Mouse (Mus musculus) stomach, embryonic 16.5 days (tissue): ENCODE data around the gene Tcf3. TPM values are rescaled to one million over a fixed set of nuclear protein-coding genes. Genes with fewer than 3 reads are reported as not detected.

Source experiments
- ATAC-seq: fragments of 200-750 bp; cut with Nextera tagmentation; 2 replicates; pipeline ENCODE4 v1.8.0; 2017; ENCODE audit warnings: moderate number of reproducible peaks, moderate TSS enrichment; ENCODE audit not compliant: insufficient read depth, low FRiP score
- H3K27ac ChIP-seq: fragments of 300-500 bp; sonication (generic); 2 replicates; pipeline ENCODE4 v1.5.1; 2014; ENCODE audit warnings: low read length
- H3K27me3 ChIP-seq: fragments of 300-500 bp; sonication (generic); 2 replicates; pipeline ENCODE4 v1.6.1; 2014; ENCODE audit warnings: low read length, control low read depth, mixed read lengths; ENCODE audit not compliant: control insufficient read depth, insufficient read depth
- H3K36me3 ChIP-seq: fragments of 300-500 bp; sonication (generic); 2 replicates; pipeline ENCODE4 v1.6.1; 2014; ENCODE audit warnings: low read length; ENCODE audit not compliant: control insufficient read depth, insufficient read depth
- H3K4me1 ChIP-seq: fragments of 300-500 bp; sonication (generic); 2 replicates; pipeline ENCODE4 v1.6.1; 2014; ENCODE audit warnings: low read length, control low read depth, mixed read lengths; ENCODE audit not compliant: control insufficient read depth, insufficient read depth
- H3K4me2 ChIP-seq: fragments of 300-500 bp; sonication (generic); 2 replicates; pipeline ENCODE4 v1.6.1; 2014; ENCODE audit warnings: low read depth, low read length, mixed read lengths
- H3K4me3 ChIP-seq: fragments of 300-500 bp; sonication (generic); replicated peaks from 2 replicates; pipeline ENCODE4 v1.5.1; 2014; ENCODE audit warnings: mild to moderate bottlenecking, low read length
- H3K9ac ChIP-seq: fragments of 300-500 bp; sonication (generic); 2 replicates; pipeline ENCODE4 v1.6.1; 2014; ENCODE audit warnings: low read length
- H3K9me3 ChIP-seq: fragments of 300-500 bp; sonication (generic); replicated peaks from 2 replicates; pipeline ENCODE4 v1.6.1; 2016; ENCODE audit warnings: low read length, control low read depth; ENCODE audit not compliant: control insufficient read depth
- WGBS: fragments of 180-500 bp; shearing (Covaris S2); extraction: QIAGEN DNeasy Blood & Tissue Kit; methylation state at CpG from one replicate; pipeline ENCODE4 v1.1.7; 2014; 5-methylcytosine and 5-hydroxymethylcytosine counted together
- polyA plus RNA-seq: library from polyadenylated mRNA; unstranded; fragments of >200 nt; fragmentation: Nextera tagmentation; extraction: Ambion mirVana; gene quantifications from 2 replicates; pipeline ENCODE4 v1.2.1, GENCODE M21; 2015

Tcf3 gene
- polyA plus RNA-seq, 1 experiment from 2014 or later: 57.9 TPM

- 2% methylated on average over 7 of the region's 7 CpGs for WGBS
- no peak overlapping the region for H3K27ac ChIP-seq
- H3K4me3 ChIP-seq: no peak overlapping the region
- H3K9ac ChIP-seq: no peak overlapping the region
- 0 out of 2 replicates have a peak, but pooled peaks cover 3% of the 10 kb centered on the region for H3K4me1 ChIP-seq
- H3K4me2 ChIP-seq: no peak overlapping the region
- H3K36me3 ChIP-seq: peaks cover 6% of the 10 kb centered on the region; the same call in 1 of the 2 replicates
- no peaks in the 10 kb centered on the region for H3K27me3 ChIP-seq
- peak; percentile 48; the same call in 1 of the 2 replicates for ATAC-seq
- H3K9me3 ChIP-seq: no peaks in the 10 kb centered on the region
These were observed 57.3 kb downstream of the Tcf3 start for GRCm38 (mm10) chr10:80376160-80376559.

- H3K27me3 ChIP-seq: no peaks in the 10 kb centered on the region
- no peak overlapping the region for H3K4me2 ChIP-seq
- no peak for ATAC-seq
- no peaks in the 10 kb centered on the region for H3K36me3 ChIP-seq
- H3K4me1 ChIP-seq: 0 out of 2 replicates have a peak, but pooled peaks cover 3% of the 10 kb centered on the region
- H3K9ac ChIP-seq: no peak overlapping the region
- no peak overlapping the region for H3K4me3 ChIP-seq
- H3K9me3 ChIP-seq: no peaks in the 10 kb centered on the region
- 27% methylated on average over 6 of the region's 6 CpGs for WGBS
- no peak overlapping the region for H3K27ac ChIP-seq
These were observed 59.4 kb downstream of the Tcf3 start for GRCm38 (mm10) chr10:80374063-80374462.

DNA sequence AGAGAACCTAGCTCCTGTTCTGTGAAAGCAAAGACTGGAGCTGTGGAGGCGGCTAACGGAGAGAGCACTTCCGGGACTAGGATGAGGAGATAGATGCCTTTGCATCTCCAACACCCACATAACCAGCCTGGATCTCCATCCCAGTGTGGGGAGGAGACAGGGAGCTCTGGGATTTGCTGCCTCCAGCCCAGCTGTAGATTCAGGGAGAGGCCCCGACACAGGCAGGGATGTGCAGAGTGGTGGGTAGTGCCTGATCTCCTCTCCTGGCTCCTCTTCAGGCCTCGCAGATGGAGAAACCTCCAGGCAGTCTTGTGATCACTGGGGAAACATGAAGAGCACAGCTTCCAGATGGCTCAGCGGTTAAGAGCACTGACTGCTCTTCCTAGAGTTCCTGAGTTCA is 60.7 kb downstream of the Tcf3 start:
- no peak overlapping the region for H3K4me2 ChIP-seq
- H3K27me3 ChIP-seq: no peaks in the 10 kb centered on the region
- no peak overlapping the region for H3K27ac ChIP-seq
- H3K9me3 ChIP-seq: no peaks in the 10 kb centered on the region
- no peak overlapping the region for H3K4me3 ChIP-seq
- 0 out of 2 replicates have a peak, but pooled peaks cover 3% of the 10 kb centered on the region for H3K4me1 ChIP-seq
- no peaks in the 10 kb centered on the region for H3K36me3 ChIP-seq
- H3K9ac ChIP-seq: no peak overlapping the region
- no peak for ATAC-seq
- 83% methylated on average over 6 of the region's 6 CpGs for WGBS

GRCm38 (mm10) chr10:80371983-80372382 is 61.5 kb downstream of the Tcf3 start:
- H3K27ac ChIP-seq: peak overlapping the region; percentile 27; the same call in 1 of the 2 replicates
- H3K4me3 ChIP-seq: no peak overlapping the region; the same call in 1 of the 2 replicates
- no peaks in the 10 kb centered on the region for H3K9me3 ChIP-seq
- H3K27me3 ChIP-seq: no peaks in the 10 kb centered on the region
- peak overlapping the region; percentile 35 for H3K4me2 ChIP-seq
- no peak for ATAC-seq
- 47% methylated on average over 9 of the region's 9 CpGs for WGBS
- H3K36me3 ChIP-seq: no peaks in the 10 kb centered on the region
- 0 out of 2 replicates have a peak, but pooled peaks cover 3% of the 10 kb centered on the region for H3K4me1 ChIP-seq
- peak overlapping the region; percentile 24; the same call in 1 of the 2 replicates for H3K9ac ChIP-seq

- Histone ChIP-seq H3K36me3 (no peaks in the 10 kb centered on the region), H3K9ac (peak overlapping the region; percentile 24; the same call in 1 of the 2 replicates), H3K9me3 (no peaks in the 10 kb centered on the region), H3K27me3 (no peaks in the 10 kb centered on the region; the same call in 1 of the 2 replicates), H3K4me1 (0 out of 2 replicates have a peak, but pooled peaks cover 3% of the 10 kb centered on the region), H3K4me2 (peak overlapping the region; percentile 35), H3K27ac (0 out of 2 replicates have a peak overlapping the region, but pooled peaks have one; percentile 27), H3K4me3 (peak overlapping the region; percentile 26)
- 6% methylated on average over 12 of the region's 12 CpGs for WGBS
- peak; percentile 76; the same call in 1 of the 2 replicates for ATAC-seq
These were observed 62.0 kb downstream of the Tcf3 start for GRCm38 (mm10) chr10:80371411-80371966.

DNA sequence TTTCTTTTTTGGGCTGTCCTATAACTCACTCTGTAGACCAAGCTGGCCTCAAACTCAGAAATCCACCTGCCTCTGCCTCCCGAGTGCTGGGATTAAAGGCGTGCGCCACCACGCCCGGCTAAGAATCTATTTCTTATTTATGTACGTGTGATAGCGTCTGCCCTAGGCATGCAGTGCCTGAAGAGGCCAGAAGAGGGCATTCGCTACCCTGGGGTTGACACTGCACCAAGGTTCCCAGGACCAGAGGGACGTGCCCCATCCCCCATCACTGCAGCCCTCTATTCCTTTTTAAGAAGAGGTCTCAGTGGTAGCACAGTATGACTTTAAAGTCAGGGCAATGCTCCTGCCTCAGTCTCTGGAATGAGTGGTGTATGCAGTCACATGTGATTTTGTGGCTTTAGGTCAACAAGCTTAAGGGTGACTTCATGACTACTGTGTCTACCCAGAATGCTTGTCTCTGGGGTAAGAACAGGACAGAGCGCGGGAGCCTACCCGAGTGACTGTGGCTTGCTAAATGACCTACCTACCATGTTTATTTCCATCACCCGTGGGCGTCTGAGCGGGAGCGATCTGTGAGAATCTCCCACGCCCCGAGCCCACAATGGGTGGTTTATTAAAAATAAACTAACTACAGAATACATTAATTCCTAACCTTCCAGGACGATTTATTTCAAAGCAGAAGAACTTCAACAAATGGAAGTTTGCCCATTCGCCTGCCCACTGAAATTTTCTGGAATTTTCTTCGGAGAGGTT is 63.3 kb downstream of the Tcf3 start:
- H3K4me3 ChIP-seq: no peak overlapping the region
- H3K27me3 ChIP-seq: no peaks in the 10 kb centered on the region; the same call in 1 of the 2 replicates
- no peaks in the 10 kb centered on the region for H3K36me3 ChIP-seq
- H3K4me2 ChIP-seq: no peak overlapping the region
- no peaks in the 10 kb centered on the region for H3K9me3 ChIP-seq
- H3K4me1 ChIP-seq: 0 out of 2 replicates have a peak, but pooled peaks cover 3% of the 10 kb centered on the region
- no peak for ATAC-seq
- H3K9ac ChIP-seq: no peak overlapping the region
- 78% methylated on average over 21 of the region's 21 CpGs for WGBS
- no peak overlapping the region for H3K27ac ChIP-seq

DNA sequence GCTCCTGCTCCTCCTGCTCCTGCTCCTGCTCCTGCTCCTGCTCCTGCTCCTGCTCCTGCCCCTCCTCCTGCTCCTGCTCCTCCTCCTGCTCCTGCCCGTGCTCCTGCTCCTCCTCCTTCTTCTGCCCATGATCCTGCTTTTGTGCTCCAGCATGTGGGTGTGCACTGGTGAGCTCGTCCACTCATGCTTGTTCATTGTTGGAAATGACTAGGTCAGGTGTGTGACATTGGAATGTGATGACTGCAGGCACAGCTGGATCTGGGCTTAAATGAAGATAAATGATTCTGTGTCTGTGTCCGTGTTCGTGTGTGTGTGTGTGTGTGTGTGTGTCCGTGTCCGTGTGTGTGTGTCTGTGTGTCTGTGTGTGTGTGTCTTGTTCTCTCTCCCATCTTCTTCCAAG is 65.1 kb downstream of the Tcf3 start:
- ATAC-seq: no peak
- no peaks in the 10 kb centered on the region for H3K9me3 ChIP-seq
- WGBS: 84% methylated on average over 6 of the region's 6 CpGs
- no peaks in the 10 kb centered on the region; the same call in 1 of the 2 replicates for H3K27me3 ChIP-seq
- 0 out of 2 replicates have a peak, but pooled peaks cover 3% of the 10 kb centered on the region for H3K4me1 ChIP-seq
- H3K27ac ChIP-seq: no peak overlapping the region
- H3K4me3 ChIP-seq: no peak overlapping the region
- no peaks in the 10 kb centered on the region for H3K36me3 ChIP-seq
- no peak overlapping the region for H3K9ac ChIP-seq
- no peak overlapping the region for H3K4me2 ChIP-seq

DNA sequence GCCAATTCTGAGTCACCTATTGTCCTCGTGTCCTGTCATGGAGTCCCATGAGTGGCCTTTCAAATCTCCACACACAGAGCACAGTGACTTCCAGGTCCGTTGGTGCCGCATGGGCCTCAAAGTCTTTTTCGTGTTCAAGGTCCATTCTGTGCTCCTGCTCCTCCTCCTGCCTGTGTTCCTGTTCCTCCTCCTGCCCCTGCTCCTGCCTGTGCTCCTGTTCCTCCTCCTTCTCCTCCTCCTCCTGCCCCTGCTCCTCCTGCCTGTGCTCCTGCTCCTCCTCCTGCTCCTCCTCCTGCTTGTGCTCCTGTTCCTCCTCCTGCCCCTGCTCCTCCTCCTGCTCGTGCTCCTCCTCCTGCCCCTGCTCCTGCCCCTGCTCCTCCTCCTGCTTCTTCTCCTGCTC is 65.5 kb downstream of the Tcf3 start:
- H3K27ac ChIP-seq: no peak overlapping the region
- H3K4me1 ChIP-seq: 0 out of 2 replicates have a peak, but pooled peaks cover 3% of the 10 kb centered on the region
- H3K4me2 ChIP-seq: no peak overlapping the region
- H3K9me3 ChIP-seq: no peaks in the 10 kb centered on the region
- ATAC-seq: no peak
- no peak overlapping the region for H3K4me3 ChIP-seq
- H3K9ac ChIP-seq: no peak overlapping the region
- H3K27me3 ChIP-seq: no peaks in the 10 kb centered on the region; the same call in 1 of the 2 replicates
- WGBS: 50% methylated on average over 5 of the region's 5 CpGs
- no peaks in the 10 kb centered on the region for H3K36me3 ChIP-seq

- H3K4me1 ChIP-seq: no peaks in the 10 kb centered on the region
- WGBS: 73% methylated on average over 6 of the region's 6 CpGs
These were observed 67.7 kb downstream of the Tcf3 start for GRCm38 (mm10) chr10:80365736-80366135.

More at GRCm38 (mm10) chr10:80365736-80366135, 67.7 kb downstream of the Tcf3 start:
- ATAC-seq: no peak
- Histone ChIP-seq H3K4me2 (no peak overlapping the region), H3K4me3 (no peak overlapping the region), H3K27ac (no peak overlapping the region), H3K9ac (no peak overlapping the region), H3K36me3 (no peaks in the 10 kb centered on the region), H3K27me3 (no peaks in the 10 kb centered on the region; the same call in 1 of the 2 replicates), H3K9me3 (no peaks in the 10 kb centered on the region)
